Mouse (Mus musculus): ENCODE measurements around the gene Bmper. TPM values are rescaled to one million over a fixed set of nuclear protein-coding genes. Genes with fewer than 3 reads are reported as not detected.

Bmper gene
- polyA plus RNA-seq (2014; fragmentation: Nextera tagmentation; extraction: Ambion mirVana): 1.6 and 2.2 TPM in 2 replicates

DNA sequence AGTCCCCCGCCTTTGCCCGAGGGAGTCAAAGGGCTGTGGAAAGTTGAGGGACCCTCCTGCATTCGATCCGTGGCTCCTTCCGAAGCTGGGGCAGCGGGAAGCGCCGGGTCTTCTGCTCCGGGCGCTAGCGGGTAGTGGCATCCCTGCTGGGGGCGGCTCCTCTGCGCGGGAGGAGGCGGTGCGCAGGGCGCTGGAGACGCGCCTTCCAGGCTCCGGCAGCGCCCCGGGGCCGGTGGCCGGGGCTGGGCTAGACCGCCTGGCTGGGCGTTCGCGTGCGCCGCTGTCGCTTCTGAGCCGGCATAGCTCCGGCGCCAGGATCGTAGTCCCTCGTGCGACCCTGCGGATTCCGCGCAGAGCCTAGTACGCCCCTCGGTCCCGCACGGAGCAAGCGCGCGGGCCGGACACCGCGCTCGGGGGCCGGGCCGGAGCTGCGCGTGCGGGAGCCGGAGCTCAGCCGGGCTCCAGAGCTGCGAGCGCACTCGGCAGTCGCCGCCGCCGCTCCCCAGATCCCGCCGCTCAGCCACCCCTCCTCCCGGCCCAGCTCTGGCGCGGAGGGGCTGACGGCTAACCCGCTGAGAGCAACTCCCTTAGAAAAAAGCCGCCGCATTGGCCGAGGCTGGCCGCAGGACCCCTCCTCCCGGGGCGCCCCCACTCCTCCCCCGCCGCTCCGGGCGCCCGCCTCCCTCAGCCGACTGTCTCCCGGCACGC, at the start of gene Bmper:
TSS of gene Bmper (plus strand) at position 236 of the 708 bp plus-strand sequence.
- DNase-seq (ENCODE audit: low spot score) (peak; percentile 64), ATAC-seq (replicated peaks; ENCODE audit: low FRiP score) (peak; percentile 60)
- Histone ChIP-seq H3K4me1 (replicated peaks; ENCODE audit: control insufficient read depth, insufficient read depth, low read length) (no peaks in the 10 kb centered on the region), H3K36me3 (ENCODE audit: control insufficient read depth, insufficient read depth, low read length) (no peaks in the 10 kb centered on the region), H3K4me3 (ENCODE audit: low read depth, low read length) (peak within 1 kb of the TSS; percentile 61), H3K9ac (ENCODE audit: low read depth, low read length) (peak within 1 kb of the TSS; percentile 32), H3K4me2 (peak within 1 kb of the TSS; percentile 84), H3K27me3 (replicated peaks; ENCODE audit: control insufficient read depth, insufficient read depth, low read length) (peaks cover 52% of the 10 kb centered on the region), H3K9me3 (ENCODE audit: control insufficient read depth, low read length) (no peaks in the 10 kb centered on the region), H3K27ac (ENCODE audit: low read depth, low read length) (no peak within 1 kb of the TSS)
- under 1% methylated on average over 78 of the region's 86 CpGs for WGBS

GRCm38 (mm10) chr9:23177476-23177875, 45.4 kb upstream of the Bmper start:
- 80% methylated on average over 4 of the region's 4 CpGs for WGBS
- no peaks in the 10 kb centered on the region for H3K4me1 ChIP-seq (replicated peaks; ENCODE audit: control insufficient read depth, insufficient read depth, low read length)
- H3K4me3 ChIP-seq (ENCODE audit: low read depth, low read length): no peak overlapping the region
- H3K27ac ChIP-seq (ENCODE audit: low read depth, low read length): no peak overlapping the region
- H3K9ac ChIP-seq (ENCODE audit: low read depth, low read length): no peak overlapping the region
- ATAC-seq (replicated peaks; ENCODE audit: low FRiP score) (no peak), DNase-seq (ENCODE audit: low spot score) (no peak)
- no peaks in the 10 kb centered on the region for H3K9me3 ChIP-seq (ENCODE audit: control insufficient read depth, low read length)
- H3K4me2 ChIP-seq: no peak overlapping the region
- no peaks in the 10 kb centered on the region for H3K27me3 ChIP-seq (replicated peaks; ENCODE audit: control insufficient read depth, insufficient read depth, low read length)
- H3K36me3 ChIP-seq (ENCODE audit: control insufficient read depth, insufficient read depth, low read length): no peaks in the 10 kb centered on the region

GRCm38 (mm10) chr9:23187181-23187580, 35.7 kb upstream of the Bmper start:
- 62% methylated on average over 4 of the region's 4 CpGs for WGBS
- no peaks in the 10 kb centered on the region for H3K27me3 ChIP-seq (replicated peaks; ENCODE audit: control insufficient read depth, insufficient read depth, low read length)
- H3K4me3 ChIP-seq (ENCODE audit: low read depth, low read length): no peak overlapping the region
- H3K4me1 ChIP-seq (replicated peaks; ENCODE audit: control insufficient read depth, insufficient read depth, low read length): no peaks in the 10 kb centered on the region
- H3K9ac ChIP-seq (ENCODE audit: low read depth, low read length): no peak overlapping the region
- H3K4me2 ChIP-seq: no peak overlapping the region
- no peaks in the 10 kb centered on the region for H3K9me3 ChIP-seq (ENCODE audit: control insufficient read depth, low read length)
- DNase-seq (ENCODE audit: low spot score) (no peak), ATAC-seq (replicated peaks; ENCODE audit: low FRiP score) (no peak)
- no peaks in the 10 kb centered on the region for H3K36me3 ChIP-seq (ENCODE audit: control insufficient read depth, insufficient read depth, low read length)
- no peak overlapping the region for H3K27ac ChIP-seq (ENCODE audit: low read depth, low read length)

GRCm38 (mm10) chr9:23188136-23188535, 34.7 kb upstream of the Bmper start:
- Histone ChIP-seq H3K36me3 (ENCODE audit: control insufficient read depth, insufficient read depth, low read length) (no peaks in the 10 kb centered on the region), H3K4me1 (replicated peaks; ENCODE audit: control insufficient read depth, insufficient read depth, low read length) (no peaks in the 10 kb centered on the region), H3K4me3 (ENCODE audit: low read depth, low read length) (no peak overlapping the region), H3K27me3 (replicated peaks; ENCODE audit: control insufficient read depth, insufficient read depth, low read length) (no peaks in the 10 kb centered on the region), H3K27ac (ENCODE audit: low read depth, low read length) (no peak overlapping the region), H3K4me2 (no peak overlapping the region), H3K9ac (ENCODE audit: low read depth, low read length) (no peak overlapping the region), H3K9me3 (ENCODE audit: control insufficient read depth, low read length) (no peaks in the 10 kb centered on the region)
- DNase-seq (ENCODE audit: low spot score): no peak
- no peak for ATAC-seq (replicated peaks; ENCODE audit: low FRiP score)
- WGBS: 67% methylated on average over 4 of the region's 4 CpGs

- H3K4me3 ChIP-seq (ENCODE audit: low read depth, low read length): no peak overlapping the region
- no peaks in the 10 kb centered on the region for H3K4me1 ChIP-seq (replicated peaks; ENCODE audit: control insufficient read depth, insufficient read depth, low read length)
- H3K27me3 ChIP-seq (replicated peaks; ENCODE audit: control insufficient read depth, insufficient read depth, low read length): no peaks in the 10 kb centered on the region
- WGBS: 59% methylated on average over 1 of the region's 1 CpGs
- DNase-seq (ENCODE audit: low spot score) (no peak), ATAC-seq (replicated peaks; ENCODE audit: low FRiP score) (no peak)
- no peaks in the 10 kb centered on the region for H3K9me3 ChIP-seq (ENCODE audit: control insufficient read depth, low read length)
- H3K4me2 ChIP-seq: no peak overlapping the region
- no peak overlapping the region for H3K27ac ChIP-seq (ENCODE audit: low read depth, low read length)
- H3K9ac ChIP-seq (ENCODE audit: low read depth, low read length): no peak overlapping the region
- no peaks in the 10 kb centered on the region for H3K36me3 ChIP-seq (ENCODE audit: control insufficient read depth, insufficient read depth, low read length)
Observed at GRCm38 (mm10) chr9:23190950-23191349, 31.9 kb upstream of the Bmper start.

DNA sequence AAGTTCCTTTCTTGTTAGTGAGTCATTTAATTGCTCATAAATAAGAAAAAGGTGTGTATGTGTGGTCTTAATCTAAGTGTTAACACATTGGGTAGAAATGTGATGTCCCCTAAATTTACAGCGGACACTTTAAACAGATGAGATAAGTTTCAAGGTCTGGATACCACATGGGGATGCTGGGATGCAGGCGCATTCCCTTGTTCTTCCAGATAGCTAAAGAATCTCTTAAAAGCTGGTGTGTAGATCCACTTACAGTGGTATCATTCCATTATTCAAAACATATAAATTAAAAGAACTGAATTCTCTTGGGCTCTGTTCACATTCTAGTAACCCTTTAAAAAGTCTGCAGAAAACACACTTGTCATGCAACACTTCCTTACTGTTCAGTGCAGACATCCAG, 31.4 kb upstream of the Bmper start:
- H3K4me3 ChIP-seq (ENCODE audit: low read depth, low read length): no peak overlapping the region
- no peak overlapping the region for H3K27ac ChIP-seq (ENCODE audit: low read depth, low read length)
- no peaks in the 10 kb centered on the region for H3K27me3 ChIP-seq (replicated peaks; ENCODE audit: control insufficient read depth, insufficient read depth, low read length)
- no peak overlapping the region for H3K4me2 ChIP-seq
- ATAC-seq (replicated peaks; ENCODE audit: low FRiP score) (no peak), DNase-seq (ENCODE audit: low spot score) (no peak)
- WGBS: 62% methylated on average over 2 of the region's 2 CpGs
- no peak overlapping the region for H3K9ac ChIP-seq (ENCODE audit: low read depth, low read length)
- H3K9me3 ChIP-seq (ENCODE audit: control insufficient read depth, low read length): no peaks in the 10 kb centered on the region
- H3K4me1 ChIP-seq (replicated peaks; ENCODE audit: control insufficient read depth, insufficient read depth, low read length): no peaks in the 10 kb centered on the region
- no peaks in the 10 kb centered on the region for H3K36me3 ChIP-seq (ENCODE audit: control insufficient read depth, insufficient read depth, low read length)

DNA sequence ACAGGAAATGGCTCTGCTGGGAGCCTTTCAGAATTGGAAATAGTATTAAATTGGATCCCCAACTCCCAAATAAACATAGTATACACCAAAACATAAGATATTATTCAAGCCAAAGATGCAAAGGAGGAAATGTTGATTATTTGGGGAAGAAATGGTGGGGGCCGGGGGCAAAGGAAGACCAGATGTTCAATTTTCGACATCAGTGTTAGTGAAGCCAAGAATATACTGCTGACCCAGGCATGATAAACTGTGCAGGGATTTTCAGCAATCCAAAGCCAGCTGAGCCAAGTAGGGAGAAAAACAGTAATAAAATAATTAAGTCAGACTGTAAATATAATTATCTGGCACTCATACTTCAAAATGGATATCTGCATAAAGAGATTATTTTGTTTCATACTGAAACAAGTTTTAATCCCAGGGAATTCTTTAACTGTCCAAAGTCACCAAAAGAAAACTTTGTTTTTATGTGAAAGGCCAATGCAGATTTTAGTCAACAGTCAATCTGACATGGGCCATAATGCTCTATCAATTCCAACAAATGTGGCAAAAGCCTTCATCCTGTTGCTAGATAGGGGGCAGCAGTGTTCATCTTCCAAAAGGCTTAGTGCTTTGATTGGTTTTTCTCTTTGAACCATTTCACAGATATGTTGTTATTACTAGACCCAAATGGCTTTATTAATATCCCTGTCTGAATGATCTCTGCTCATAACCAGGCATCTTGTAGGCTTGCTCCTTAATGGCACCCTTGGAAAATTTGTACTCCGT, 30.1 kb upstream of the Bmper start:
- ATAC-seq (replicated peaks; ENCODE audit: low FRiP score) (no peak), DNase-seq (ENCODE audit: low spot score) (no peak)
- Histone ChIP-seq H3K27ac (ENCODE audit: low read depth, low read length) (no peak overlapping the region), H3K4me3 (ENCODE audit: low read depth, low read length) (no peak overlapping the region), H3K27me3 (replicated peaks; ENCODE audit: control insufficient read depth, insufficient read depth, low read length) (no peaks in the 10 kb centered on the region), H3K9ac (ENCODE audit: low read depth, low read length) (no peak overlapping the region), H3K4me2 (no peak overlapping the region), H3K9me3 (ENCODE audit: control insufficient read depth, low read length) (no peaks in the 10 kb centered on the region), H3K4me1 (replicated peaks; ENCODE audit: control insufficient read depth, insufficient read depth, low read length) (no peaks in the 10 kb centered on the region), H3K36me3 (ENCODE audit: control insufficient read depth, insufficient read depth, low read length) (no peaks in the 10 kb centered on the region)
- 83% methylated on average over 3 of the region's 3 CpGs for WGBS

DNA sequence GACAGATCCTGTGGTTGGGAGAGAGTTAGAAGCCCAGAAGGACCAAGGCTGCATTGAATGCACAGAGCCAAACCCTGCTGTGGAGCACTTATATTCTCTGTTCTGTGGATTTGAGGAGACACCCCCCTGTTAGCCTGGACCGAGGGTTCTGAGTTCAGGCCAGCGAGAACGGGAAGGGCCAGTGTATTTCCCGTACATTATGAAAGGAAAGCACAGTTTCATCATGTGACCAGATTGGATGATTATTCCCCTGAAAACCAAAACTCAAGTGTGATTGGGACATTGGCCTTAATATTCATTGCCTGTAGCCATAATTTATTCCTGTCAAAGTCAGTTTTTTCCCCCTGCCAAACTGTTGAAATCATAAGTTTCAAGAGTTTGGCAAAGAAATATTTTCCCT, 23.9 kb upstream of the Bmper start:
- no peak overlapping the region for H3K27ac ChIP-seq (ENCODE audit: low read depth, low read length)
- H3K4me1 ChIP-seq (replicated peaks; ENCODE audit: control insufficient read depth, insufficient read depth, low read length): no peaks in the 10 kb centered on the region
- H3K4me3 ChIP-seq (ENCODE audit: low read depth, low read length): no peak overlapping the region
- DNase-seq (ENCODE audit: low spot score): no peak
- peaks cover 7% of the 10 kb centered on the region for H3K27me3 ChIP-seq (replicated peaks; ENCODE audit: control insufficient read depth, insufficient read depth, low read length)
- H3K36me3 ChIP-seq (ENCODE audit: control insufficient read depth, insufficient read depth, low read length): no peaks in the 10 kb centered on the region
- no peak overlapping the region for H3K9ac ChIP-seq (ENCODE audit: low read depth, low read length)
- no peaks in the 10 kb centered on the region for H3K9me3 ChIP-seq (ENCODE audit: control insufficient read depth, low read length)
- WGBS: 81% methylated on average over 4 of the region's 4 CpGs
- no peak for ATAC-seq (replicated peaks; ENCODE audit: low FRiP score)
- H3K4me2 ChIP-seq: no peak overlapping the region

DNA sequence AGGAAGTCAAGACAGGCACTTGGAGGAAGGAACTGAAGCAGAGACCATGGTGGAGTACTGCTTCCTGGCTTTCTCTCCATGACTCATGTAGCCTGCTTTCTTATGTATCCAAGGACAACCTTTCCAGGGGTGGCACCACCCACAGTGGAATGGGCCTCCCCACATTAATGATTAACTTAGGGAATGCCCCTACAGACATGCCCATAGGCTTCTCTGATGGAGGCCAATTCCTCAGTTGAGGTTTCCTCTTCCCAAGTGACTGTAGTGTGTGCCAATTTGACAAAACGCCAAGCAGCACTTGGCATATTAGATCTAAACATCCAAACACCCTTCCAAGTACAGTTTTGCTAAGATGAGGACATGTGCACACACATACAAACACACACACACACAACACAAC, 23.0 kb upstream of the Bmper start:
- Histone ChIP-seq H3K4me3 (ENCODE audit: low read depth, low read length) (no peak overlapping the region), H3K27me3 (replicated peaks; ENCODE audit: control insufficient read depth, insufficient read depth, low read length) (peaks cover 15% of the 10 kb centered on the region), H3K9ac (ENCODE audit: low read depth, low read length) (no peak overlapping the region), H3K4me2 (no peak overlapping the region), H3K27ac (ENCODE audit: low read depth, low read length) (no peak overlapping the region), H3K9me3 (ENCODE audit: control insufficient read depth, low read length) (no peaks in the 10 kb centered on the region), H3K4me1 (replicated peaks; ENCODE audit: control insufficient read depth, insufficient read depth, low read length) (no peaks in the 10 kb centered on the region), H3K36me3 (ENCODE audit: control insufficient read depth, insufficient read depth, low read length) (no peaks in the 10 kb centered on the region)
- ATAC-seq (replicated peaks; ENCODE audit: low FRiP score) (no peak), DNase-seq (ENCODE audit: low spot score) (no peak)
- 88% methylated on average over 1 of the region's 1 CpGs for whole genome bisulfite sequencing

Data from liver, embryonic 11.5 days (tissue).